Mouse (Mus musculus): ENCODE measurements around the gene Gigyf2. TPM values are rescaled to one million over a fixed set of nuclear protein-coding genes. Genes with fewer than 3 reads are reported as not detected.
A peak's percentile ranks its signal among the peaks of the same experiment; 100 is the strongest.

Gene Gigyf2
- 46.8 and 47.5 TPM in 2 replicates for polyA plus RNA-seq (2015; fragmentation: Nextera tagmentation; extraction: Ambion mirVana)

- H3K4me2 ChIP-seq (replicated peaks): peak within 1 kb of the TSS; percentile 63
- H3K36me3 ChIP-seq: no peaks in the 10 kb centered on the region
- peak; percentile 99 for ATAC-seq
- no peaks in the 10 kb centered on the region for H3K27me3 ChIP-seq (replicated peaks)
- H3K27ac ChIP-seq: peak within 1 kb of the TSS; percentile 91
- no peaks in the 10 kb centered on the region for H3K9me3 ChIP-seq
- 0% methylated on average over 30 of the region's 36 CpGs for WGBS
- peak within 1 kb of the TSS; percentile 99 for H3K4me3 ChIP-seq (replicated peaks)
- H3K9ac ChIP-seq: peak within 1 kb of the TSS; percentile 98
- H3K4me1 ChIP-seq (replicated peaks): no peaks in the 10 kb centered on the region; the same call in 1 of the 2 replicates
Observed at GRCm38 (mm10) chr1:87326742-87327163, at the start of gene Gigyf2. Gene Gigyf2, plus strand, starts transcription at chr1:87326998.

- H3K9ac ChIP-seq: no peak overlapping the region
- WGBS: 72% methylated on average over 5 of the region's 5 CpGs
- no peak for ATAC-seq
- no peak overlapping the region for H3K4me2 ChIP-seq (replicated peaks)
- no peaks in the 10 kb centered on the region for H3K4me1 ChIP-seq (replicated peaks)
- no peaks in the 10 kb centered on the region for H3K36me3 ChIP-seq
- no peak overlapping the region for H3K27ac ChIP-seq
- no peaks in the 10 kb centered on the region for H3K9me3 ChIP-seq
- H3K27me3 ChIP-seq (replicated peaks): no peaks in the 10 kb centered on the region
- H3K4me3 ChIP-seq (replicated peaks): no peak overlapping the region
Observed at GRCm38 (mm10) chr1:87280281-87280680, 46.5 kb upstream of the Gigyf2 start.

GRCm38 (mm10) chr1:87281599-87282412, 45.0 kb upstream of the Gigyf2 start:
- 37% methylated on average over 20 of the region's 20 CpGs for whole genome bisulfite sequencing
- H3K27ac ChIP-seq: no peak overlapping the region
- no peaks in the 10 kb centered on the region for H3K36me3 ChIP-seq
- no peaks in the 10 kb centered on the region for H3K4me1 ChIP-seq (replicated peaks)
- ATAC-seq: no peak
- H3K27me3 ChIP-seq (replicated peaks): no peaks in the 10 kb centered on the region
- H3K4me2 ChIP-seq (replicated peaks): peak overlapping the region; percentile 22; the same call in 1 of the 2 replicates
- no peak overlapping the region for H3K9ac ChIP-seq
- no peaks in the 10 kb centered on the region for H3K9me3 ChIP-seq
- H3K4me3 ChIP-seq (replicated peaks): no peak overlapping the region

- Histone ChIP-seq H3K36me3 (no peaks in the 10 kb centered on the region), H3K9ac (no peak overlapping the region), H3K4me3 (replicated peaks) (no peak overlapping the region), H3K4me1 (replicated peaks) (no peaks in the 10 kb centered on the region), H3K9me3 (no peaks in the 10 kb centered on the region), H3K27me3 (replicated peaks) (no peaks in the 10 kb centered on the region), H3K27ac (no peak overlapping the region), H3K4me2 (replicated peaks) (no peak overlapping the region)
- 66% methylated on average over 6 of the region's 6 CpGs for WGBS
- ATAC-seq: no peak
Observed at GRCm38 (mm10) chr1:87282413-87282788, 44.4 kb upstream of the Gigyf2 start.

DNA sequence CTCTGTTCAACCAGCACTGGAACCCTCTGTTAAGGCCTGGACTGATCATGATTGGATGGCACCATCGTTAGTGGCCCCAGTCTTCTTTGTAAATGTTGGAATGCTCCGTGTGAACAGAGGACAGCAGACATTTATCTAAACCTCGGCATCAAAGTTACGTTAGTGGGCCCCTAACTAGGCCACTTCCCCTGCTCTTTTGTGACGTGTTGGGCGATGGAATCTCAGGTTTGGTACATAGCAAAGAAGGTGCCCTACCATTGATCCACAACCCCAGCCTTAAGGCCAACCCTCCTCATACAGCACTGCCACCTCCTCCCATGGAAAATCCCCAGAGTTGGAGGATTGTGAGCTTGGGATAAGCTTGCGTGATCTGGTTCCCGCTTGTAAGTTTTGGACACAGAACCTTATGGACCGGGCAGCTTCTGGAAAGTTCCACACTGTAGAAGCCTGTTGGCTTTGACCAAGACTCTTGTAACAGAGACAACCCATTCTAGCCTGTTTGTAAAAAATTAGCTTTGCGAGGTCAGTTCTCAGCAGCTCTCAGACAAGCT, 43.3 kb upstream of the Gigyf2 start:
- Histone ChIP-seq H3K27me3 (replicated peaks) (no peaks in the 10 kb centered on the region), H3K4me2 (replicated peaks) (no peak overlapping the region), H3K36me3 (no peaks in the 10 kb centered on the region), H3K9ac (no peak overlapping the region), H3K9me3 (no peaks in the 10 kb centered on the region), H3K27ac (no peak overlapping the region), H3K4me1 (replicated peaks) (no peaks in the 10 kb centered on the region), H3K4me3 (replicated peaks) (no peak overlapping the region)
- ATAC-seq: no peak
- WGBS: 80% methylated on average over 10 of the region's 10 CpGs

- Histone ChIP-seq H3K4me1 (replicated peaks) (no peaks in the 10 kb centered on the region), H3K9ac (no peak overlapping the region), H3K4me2 (replicated peaks) (no peak overlapping the region), H3K9me3 (no peaks in the 10 kb centered on the region), H3K27me3 (replicated peaks) (no peaks in the 10 kb centered on the region), H3K4me3 (replicated peaks) (no peak overlapping the region), H3K36me3 (no peaks in the 10 kb centered on the region), H3K27ac (no peak overlapping the region)
- ATAC-seq: no peak
- WGBS: 76% methylated on average over 2 of the region's 2 CpGs
Observed at GRCm38 (mm10) chr1:87287105-87287504, 39.7 kb upstream of the Gigyf2 start.

DNA sequence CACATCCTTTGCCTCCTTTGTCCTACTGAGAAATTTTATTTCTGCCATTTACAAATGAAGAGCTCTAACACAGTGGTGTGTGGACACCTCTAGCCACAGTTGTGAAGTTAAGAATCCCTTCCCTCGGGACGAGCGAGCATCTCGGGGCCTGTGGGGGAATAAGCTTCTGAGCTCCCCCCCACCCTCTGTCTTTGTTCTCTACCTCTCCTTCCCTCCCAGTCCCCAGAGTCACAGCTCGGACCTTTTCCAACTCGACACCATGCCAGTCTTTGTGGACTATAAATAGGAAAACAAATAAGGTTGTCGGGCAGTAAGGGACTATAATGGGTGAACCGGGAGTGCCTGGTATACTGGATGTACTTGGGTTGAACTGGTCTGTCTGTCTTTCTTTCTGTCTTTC, 35.4 kb upstream of the Gigyf2 start:
- Histone ChIP-seq H3K4me2 (replicated peaks) (no peak overlapping the region), H3K27me3 (replicated peaks) (no peaks in the 10 kb centered on the region), H3K36me3 (no peaks in the 10 kb centered on the region), H3K9ac (no peak overlapping the region), H3K9me3 (no peaks in the 10 kb centered on the region), H3K4me1 (replicated peaks) (0 out of 2 replicates have a peak, but pooled peaks cover 4% of the 10 kb centered on the region), H3K4me3 (replicated peaks) (no peak overlapping the region), H3K27ac (no peak overlapping the region)
- ATAC-seq: no peak
- 74% methylated on average over 8 of the region's 8 CpGs for WGBS

- WGBS: 69% methylated on average over 15 of the region's 15 CpGs
- Histone ChIP-seq H3K36me3 (no peaks in the 10 kb centered on the region), H3K27ac (no peak overlapping the region), H3K4me3 (replicated peaks) (no peak overlapping the region), H3K27me3 (replicated peaks) (no peaks in the 10 kb centered on the region), H3K4me1 (replicated peaks) (0 out of 2 replicates have a peak, but pooled peaks cover 4% of the 10 kb centered on the region), H3K4me2 (replicated peaks) (no peak overlapping the region), H3K9me3 (no peaks in the 10 kb centered on the region), H3K9ac (no peak overlapping the region)
- ATAC-seq: peak; percentile 29; the same call in 1 of the 2 replicates
Observed at GRCm38 (mm10) chr1:87292420-87293190, 34.2 kb upstream of the Gigyf2 start.

GRCm38 (mm10) chr1:87294063-87294710, 32.6 kb upstream of the Gigyf2 start:
- peak; percentile 48; the same call in 1 of the 2 replicates for ATAC-seq
- Histone ChIP-seq H3K4me3 (replicated peaks) (no peak overlapping the region), H3K9me3 (no peaks in the 10 kb centered on the region), H3K9ac (no peak overlapping the region), H3K36me3 (no peaks in the 10 kb centered on the region), H3K4me1 (replicated peaks) (0 out of 2 replicates have a peak, but pooled peaks cover 4% of the 10 kb centered on the region), H3K27me3 (replicated peaks) (no peaks in the 10 kb centered on the region), H3K4me2 (replicated peaks) (no peak overlapping the region), H3K27ac (no peak overlapping the region)
- 55% methylated on average over 4 of the region's 4 CpGs for WGBS

DNA sequence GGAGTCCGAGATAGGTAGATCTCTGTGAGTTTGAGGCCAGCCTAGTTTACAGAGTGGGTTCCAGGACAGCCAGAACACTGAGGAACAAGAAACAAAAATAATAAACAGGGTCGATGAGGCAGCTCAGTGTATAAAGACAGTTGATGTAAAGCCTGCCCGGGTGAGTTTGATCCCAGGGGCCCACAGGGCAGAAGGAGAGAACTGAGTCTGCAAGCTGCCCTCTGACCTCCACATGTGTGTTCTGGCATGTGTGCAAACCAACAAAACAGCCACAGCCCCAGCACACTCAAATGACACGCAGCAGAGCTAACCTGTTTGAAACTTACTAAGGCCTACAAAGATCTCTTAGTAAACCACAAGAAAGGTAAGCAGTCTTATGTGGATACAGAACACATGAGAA, 31.8 kb upstream of the Gigyf2 start:
- H3K4me3 ChIP-seq (replicated peaks): no peak overlapping the region
- no peaks in the 10 kb centered on the region for H3K27me3 ChIP-seq (replicated peaks)
- ATAC-seq: no peak
- H3K4me1 ChIP-seq (replicated peaks): 0 out of 2 replicates have a peak, but pooled peaks cover 4% of the 10 kb centered on the region
- WGBS: 42% methylated on average over 4 of the region's 4 CpGs
- H3K27ac ChIP-seq: 0 out of 2 replicates have a peak overlapping the region, but pooled peaks have one; percentile 7
- H3K9ac ChIP-seq: no peak overlapping the region
- no peaks in the 10 kb centered on the region for H3K36me3 ChIP-seq
- no peaks in the 10 kb centered on the region for H3K9me3 ChIP-seq
- H3K4me2 ChIP-seq (replicated peaks): no peak overlapping the region

- no peak for ATAC-seq
- H3K4me1 ChIP-seq (replicated peaks): 0 out of 2 replicates have a peak, but pooled peaks cover 4% of the 10 kb centered on the region
Observed at GRCm38 (mm10) chr1:87297346-87297925, 29.4 kb upstream of the Gigyf2 start.

More at GRCm38 (mm10) chr1:87297346-87297925, 29.4 kb upstream of the Gigyf2 start:
- WGBS: 86% methylated on average over 10 of the region's 10 CpGs
- Histone ChIP-seq H3K27me3 (replicated peaks) (no peaks in the 10 kb centered on the region), H3K9ac (no peak overlapping the region), H3K9me3 (no peaks in the 10 kb centered on the region), H3K27ac (no peak overlapping the region), H3K36me3 (no peaks in the 10 kb centered on the region), H3K4me2 (replicated peaks) (no peak overlapping the region), H3K4me3 (replicated peaks) (no peak overlapping the region)
